Comparison of ENCODE assay signal across 10 mouse cellular contexts in the genomic region with DNA sequence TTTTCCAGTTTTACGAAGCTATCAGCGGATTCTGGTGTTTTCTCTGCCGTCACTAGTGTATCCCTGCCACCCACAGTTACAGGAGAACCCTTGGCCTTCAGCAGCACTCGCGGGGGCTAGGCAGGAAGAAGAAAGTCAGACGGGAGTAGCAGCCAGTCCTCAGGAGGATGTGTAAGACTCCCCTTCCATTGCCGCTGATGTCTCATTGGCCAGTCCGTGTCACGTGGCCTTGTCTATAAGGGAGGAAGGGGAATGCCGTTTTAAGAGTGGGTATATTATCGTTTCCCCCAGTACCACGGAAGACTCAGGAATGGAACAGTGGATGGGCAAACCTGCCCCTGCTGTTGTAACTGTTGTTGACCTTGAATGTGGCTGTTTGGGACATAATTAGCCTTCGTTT. TPM values are rescaled to one million over a fixed set of nuclear protein-coding genes. Genes with fewer than 3 reads are reported as not detected.
DNase-seq lines count a peak whose midpoint lies in the region; ATAC-seq lines count a peak whose summit lies in the region.
"Had no signal": no experiment of that assay in that cellular context is flagged by ENCODE, and none has a peak within 500 bp of the region (broad histone marks: within the 10 kb centered on the region; RNA-seq: fewer than 3 reads in every experiment).

No protein-coding gene starts in this region.

- no peak overlapping the region for H3K9ac ChIP-seq in hindbrain, embryonic 15.5 days
- 0 out of 2 replicates have a peak overlapping the region, but pooled peaks have one; percentile 10 for H3K9ac ChIP-seq in midbrain, embryonic 14.5 days (replicated peaks; ENCODE audit: low read length)

- no peaks in the 10 kb centered on the region for H3K27me3 ChIP-seq in hindbrain, embryonic 15.5 days
- H3K27me3 ChIP-seq in midbrain, embryonic 14.5 days (ENCODE audit: control insufficient read depth, insufficient read depth, low read length) = no peaks in the 10 kb centered on the region

- DNase-seq in ES-CJ7 (ENCODE audit: low read depth, low spot score) (peak; percentile 79), ZHBTc4 (ENCODE audit: low read depth, low spot score) (peak; percentile 82), MN1 (ENCODE audit: low spot score) (no peak)
- peak; percentile 72 for DNase-seq in midbrain, embryonic 14.5 days
- no peak for DNase-seq in T-cell, adult 2 months (ENCODE audit: low spot score)
- no peak for DNase-seq in urinary bladder, adult 18-20 months (ENCODE audit: low spot score in 2 of 2)
- DNase-seq: gastrocnemius, postnatal 25 days; thymus, postnatal 4 days had no signal

- ATAC-seq in hindbrain, embryonic 15.5 days (ENCODE audit: low FRiP score, low read depth) = peak; percentile 70
- ATAC-seq in midbrain, embryonic 14.5 days (ENCODE audit: low FRiP score, low TSS enrichment) = peak; percentile 67

- 46% methylated on average over 13 of the region's 13 CpGs for WGBS in hindbrain, embryonic 15.5 days
- WGBS in midbrain, embryonic 14.5 days = 42% methylated on average over 13 of the region's 13 CpGs

- peak overlapping the region; percentile 18 for H3K4me3 ChIP-seq in hindbrain, embryonic 15.5 days
- H3K4me3 ChIP-seq in midbrain, embryonic 14.5 days (replicated peaks; ENCODE audit: low read depth, low read length) = peak overlapping the region; percentile 19; the same call in 1 of the 2 replicates

- H3K36me3 ChIP-seq in hindbrain, embryonic 15.5 days = no peaks in the 10 kb centered on the region
- no peaks in the 10 kb centered on the region for H3K36me3 ChIP-seq in midbrain, embryonic 14.5 days (ENCODE audit: control insufficient read depth, insufficient read depth, low read length)

- peaks cover 10% of the 10 kb centered on the region; the same call in 1 of the 2 replicates for H3K4me1 ChIP-seq in hindbrain, embryonic 15.5 days (replicated peaks)
- H3K4me1 ChIP-seq in midbrain, embryonic 14.5 days (ENCODE audit: control insufficient read depth, insufficient read depth, low read length) = 0 out of 2 replicates have a peak, but pooled peaks cover 3% of the 10 kb centered on the region

- H3K27ac ChIP-seq in hindbrain, embryonic 15.5 days (replicated peaks) = peak overlapping the region; percentile 36
- H3K27ac ChIP-seq in midbrain, embryonic 14.5 days (replicated peaks; ENCODE audit: low read depth, low read length) = 0 out of 2 replicates have a peak overlapping the region, but pooled peaks have one; percentile 20
- H3K27ac ChIP-seq: macrophage had no signal

- peak overlapping the region; percentile 39 for H3K4me2 ChIP-seq in hindbrain, embryonic 15.5 days
- H3K4me2 ChIP-seq in midbrain, embryonic 14.5 days (ENCODE audit: low read length) = peak overlapping the region; percentile 44

- H3K9me3 ChIP-seq in hindbrain, embryonic 15.5 days = no peaks in the 10 kb centered on the region
- no peaks in the 10 kb centered on the region for H3K9me3 ChIP-seq in midbrain, embryonic 14.5 days (ENCODE audit: control insufficient read depth, low read length)

RNA-seq across cellular contexts. Expression of a gene that starts 53.1 kb away (rescaled TPM):
- 15.0 and 15.6 TPM in 2 replicates for polyA plus RNA-seq in hindbrain, embryonic 15.5 days (2015; fragmentation: Nextera tagmentation; extraction: Ambion mirVana)
- 13.9 and 16.9 TPM in 2 replicates for polyA plus RNA-seq in midbrain, embryonic 14.5 days (2014; fragmentation: Nextera tagmentation; extraction: Ambion mirVana)
- polyA plus RNA-seq: macrophage had no signal

Comparison
In these comparisons a context has a peak if more than half of its experiments do, and no peak if none do; other contexts are left out.
1. DNase-seq: peak in ES-CJ7 (single experiment), ZHBTc4 (single experiment) and midbrain, embryonic 14.5 days (single experiment); none in MN1 (single experiment), T-cell, adult 2 months (single experiment) and urinary bladder, adult 18-20 months (0 of 2).